Comparison of ENCODE assay signal across 19 mouse cellular contexts in the genomic region with DNA sequence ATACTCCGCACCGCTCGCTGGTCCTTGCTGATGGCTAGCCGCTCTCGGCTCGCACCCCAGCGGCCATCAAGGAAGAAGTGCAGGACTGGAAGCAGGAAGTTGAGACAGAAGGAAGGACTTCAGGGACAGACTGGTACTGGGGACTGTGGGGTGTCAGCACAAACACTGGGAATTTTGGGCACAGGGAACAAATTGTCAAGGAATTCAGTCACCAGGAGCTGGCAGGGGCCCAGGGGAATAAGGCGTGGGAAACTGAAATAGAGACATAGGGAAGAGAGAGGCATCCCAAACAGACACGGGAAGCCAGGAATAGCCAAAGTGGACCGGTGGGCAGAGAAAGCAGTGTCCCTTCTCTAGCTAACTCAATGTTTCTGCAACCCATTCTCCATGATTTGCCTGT. TPM values are rescaled to one million over a fixed set of nuclear protein-coding genes. Genes with fewer than 3 reads are reported as not detected.
"Had no signal": no experiment of that assay in that cellular context is flagged by ENCODE, and none has a peak within 500 bp of the region (broad histone marks: within the 10 kb centered on the region; RNA-seq: fewer than 3 reads in every experiment).

No protein-coding gene starts in this region.

- DNase-seq: kidney, adult 11 months; kidney, adult 8-10 months; kidney, postnatal 10 days; kidney, postnatal 36 days; layer of hippocampus, postnatal 36 days; left cerebral cortex, postnatal 4 days; liver, embryonic 13.5 days; lung, adult 2 months; lung, postnatal 14 days; midbrain, embryonic 14.5 days; right cerebral cortex, postnatal 14 days; spleen, adult 18-20 months; thymus, postnatal 25 days had no signal

- H3K9ac ChIP-seq: kidney, embryonic 15.5 days; limb, embryonic 13.5 days; liver, embryonic 13.5 days; stomach, embryonic 15.5 days had no signal

- H3K9me3 ChIP-seq: kidney, embryonic 15.5 days; limb, embryonic 13.5 days; liver, embryonic 13.5 days; stomach, embryonic 15.5 days had no signal

- H3K36me3 ChIP-seq: liver, embryonic 13.5 days had no signal

- H3K4me1 ChIP-seq: limb, embryonic 13.5 days had no signal

- H3K4me3 ChIP-seq: kidney, embryonic 15.5 days; limb, embryonic 13.5 days; liver, embryonic 13.5 days; stomach, embryonic 15.5 days had no signal

- H3K27ac ChIP-seq: kidney, embryonic 15.5 days; limb, embryonic 13.5 days; liver, embryonic 13.5 days; stomach, embryonic 15.5 days had no signal

- H3K27me3 ChIP-seq: kidney, embryonic 15.5 days; stomach, embryonic 15.5 days had no signal

- H3K4me2 ChIP-seq: kidney, embryonic 15.5 days; limb, embryonic 13.5 days; liver, embryonic 13.5 days; midbrain, embryonic 11.5 days; stomach, embryonic 15.5 days had no signal

RNA-seq across cellular contexts. Expression of gene Muc1, which starts 7.7 kb away (rescaled TPM):
- total RNA-seq: megakaryocyte progenitor cell, adult 5-6 weeks; megakaryocyte-erythroid progenitor cell, adult 5-6 weeks had no signal

RNA-seq across cellular contexts. Expression of gene Trim46, which starts 9.6 kb away (rescaled TPM):
- total RNA-seq: megakaryocyte-erythroid progenitor cell, adult 5-6 weeks had no signal
